In genomic region chr4:148900295-148901211, GRCm38 (mm10) we compare ENCODE assay signal across 7 mouse cellular contexts.
DNase-seq lines count a peak whose midpoint lies in the region; ATAC-seq lines count a peak whose summit lies in the region.

No protein-coding gene starts in this region.

- H3K9me3 ChIP-seq in intestine, embryonic 16.5 days (ENCODE audit: control insufficient read depth, low read length), result no peaks in the 10 kb centered on the region
- H3K9me3 ChIP-seq in liver, embryonic 12.5 days (replicated peaks), result no peaks in the 10 kb centered on the region
- no peaks in the 10 kb centered on the region for H3K9me3 ChIP-seq in stomach, embryonic 14.5 days (ENCODE audit: control insufficient read depth, low read depth, low read length)

- under 1% methylated on average over 102 of the region's 123 CpGs for WGBS in intestine, embryonic 16.5 days
- WGBS in liver, embryonic 12.5 days (ENCODE audit: insufficient replicate concordance), result 2% methylated on average over 93 of the region's 123 CpGs
- WGBS in stomach, embryonic 14.5 days, result under 1% methylated on average over 83 of the region's 123 CpGs

- H3K27ac ChIP-seq in intestine, embryonic 16.5 days (ENCODE audit: low read length), result peak overlapping the region; percentile 69
- H3K27ac ChIP-seq in liver, embryonic 12.5 days, result no peak overlapping the region
- H3K27ac ChIP-seq in stomach, embryonic 14.5 days (ENCODE audit: low read length), result peak overlapping the region; percentile 74

- peak; percentile 91 for DNase-seq in adrenal gland, adult 2 months
- peak; percentile 65 to 76 for DNase-seq in cerebellum, postnatal 36 days
- peak; percentile 89 for DNase-seq in naive thymus-derived CD4-positive, alpha-beta T cell, adult 2 months (ENCODE audit: low read depth)

- peak overlapping the region; percentile 97 for H3K4me2 ChIP-seq in intestine, embryonic 16.5 days (ENCODE audit: low read depth, low read length)
- H3K4me2 ChIP-seq in liver, embryonic 12.5 days, result peak overlapping the region; percentile 96
- peak overlapping the region; percentile 94 for H3K4me2 ChIP-seq in stomach, embryonic 14.5 days (replicated peaks; ENCODE audit: low read depth, low read length)

- peaks cover 21% of the 10 kb centered on the region for H3K4me1 ChIP-seq in intestine, embryonic 16.5 days (ENCODE audit: control insufficient read depth, insufficient read depth, low read length)
- H3K4me1 ChIP-seq in liver, embryonic 12.5 days, result peaks cover 24% of the 10 kb centered on the region
- H3K4me1 ChIP-seq in stomach, embryonic 14.5 days (ENCODE audit: control insufficient read depth, insufficient read depth, low read length), result 0 out of 2 replicates have a peak, but pooled peaks cover 17% of the 10 kb centered on the region

- peak; percentile 53 for ATAC-seq in granulocyte monocyte progenitor cell, adult 5-6 weeks (replicated peaks; ENCODE audit: poor library complexity, severe bottlenecking)
- ATAC-seq in intestine, embryonic 16.5 days, result peak; percentile 68
- ATAC-seq in liver, embryonic 12.5 days, result peak; percentile 76
- ATAC-seq in stomach, embryonic 14.5 days (ENCODE audit: insufficient number of reproducible peaks, insufficient read depth, low FRiP score, low read depth), result peak; percentile 81

- H3K27me3 ChIP-seq in intestine, embryonic 16.5 days (replicated peaks; ENCODE audit: control insufficient read depth, insufficient read depth, low read length), result peaks cover 2% of the 10 kb centered on the region
- peaks cover 94% of the 10 kb centered on the region for H3K27me3 ChIP-seq in liver, embryonic 12.5 days (replicated peaks)
- H3K27me3 ChIP-seq in stomach, embryonic 14.5 days (ENCODE audit: control insufficient read depth, insufficient read depth, low read length), result peaks cover 4% of the 10 kb centered on the region; the same call in 1 of the 2 replicates

- H3K9ac ChIP-seq in intestine, embryonic 16.5 days (ENCODE audit: low read depth, low read length), result peak overlapping the region; percentile 79
- peak overlapping the region; percentile 37; the same call in 1 of the 2 replicates for H3K9ac ChIP-seq in liver, embryonic 12.5 days
- H3K9ac ChIP-seq in stomach, embryonic 14.5 days (replicated peaks; ENCODE audit: low read depth, low read length), result peak overlapping the region; percentile 46; the same call in 1 of the 2 replicates

- no peaks in the 10 kb centered on the region for H3K36me3 ChIP-seq in intestine, embryonic 16.5 days (ENCODE audit: control insufficient read depth, insufficient read depth, low read length)
- H3K36me3 ChIP-seq in liver, embryonic 12.5 days, result no peaks in the 10 kb centered on the region
- H3K36me3 ChIP-seq in stomach, embryonic 14.5 days (ENCODE audit: control insufficient read depth, insufficient read depth, low read length), result no peaks in the 10 kb centered on the region

- peak overlapping the region; percentile 77 for H3K4me3 ChIP-seq in intestine, embryonic 16.5 days (ENCODE audit: low read length)
- H3K4me3 ChIP-seq in liver, embryonic 12.5 days, result peak overlapping the region; percentile 65
- peak overlapping the region; percentile 68 for H3K4me3 ChIP-seq in stomach, embryonic 14.5 days (ENCODE audit: low read depth, low read length)
